Mouse (Mus musculus): Measurements from ENCODE around the gene Gm10057. TPM values are rescaled to one million over a fixed set of nuclear protein-coding genes. Genes with fewer than 3 reads are reported as not detected.

The Gm10057 gene
- not detected for polyA plus RNA-seq (2017; shearing (Covaris generic))

DNA sequence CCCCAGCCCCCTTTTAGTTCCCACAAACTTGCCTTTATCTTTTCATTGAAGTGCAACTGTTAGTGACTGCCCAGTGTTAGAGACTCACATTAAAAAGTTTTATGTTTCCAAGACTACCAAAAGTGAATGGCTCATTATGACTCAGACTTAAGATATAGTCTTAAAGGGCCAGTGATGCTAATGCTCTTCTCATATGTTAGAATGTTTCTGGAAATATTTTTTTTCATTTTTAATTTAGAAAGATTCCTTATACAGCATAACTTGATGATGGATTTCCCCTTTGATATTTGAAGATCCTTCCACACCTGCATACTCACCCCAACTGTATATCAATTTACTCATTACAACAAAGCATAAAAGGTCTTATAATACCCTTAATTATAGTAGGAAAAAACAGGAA lies at the start of gene Gm10057:
Gm10057 (minus strand) TSS at position 101 of the 400 bp plus-strand sequence.

DNA sequence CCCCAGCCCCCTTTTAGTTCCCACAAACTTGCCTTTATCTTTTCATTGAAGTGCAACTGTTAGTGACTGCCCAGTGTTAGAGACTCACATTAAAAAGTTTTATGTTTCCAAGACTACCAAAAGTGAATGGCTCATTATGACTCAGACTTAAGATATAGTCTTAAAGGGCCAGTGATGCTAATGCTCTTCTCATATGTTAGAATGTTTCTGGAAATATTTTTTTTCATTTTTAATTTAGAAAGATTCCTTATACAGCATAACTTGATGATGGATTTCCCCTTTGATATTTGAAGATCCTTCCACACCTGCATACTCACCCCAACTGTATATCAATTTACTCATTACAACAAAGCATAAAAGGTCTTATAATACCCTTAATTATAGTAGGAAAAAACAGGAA lies 21.1 kb downstream of the Gm10057 start, which contains the start of gene 4921511M17Rik:
4921511M17Rik (minus strand) TSS at position 101 of the 400 bp plus-strand sequence.

DNA sequence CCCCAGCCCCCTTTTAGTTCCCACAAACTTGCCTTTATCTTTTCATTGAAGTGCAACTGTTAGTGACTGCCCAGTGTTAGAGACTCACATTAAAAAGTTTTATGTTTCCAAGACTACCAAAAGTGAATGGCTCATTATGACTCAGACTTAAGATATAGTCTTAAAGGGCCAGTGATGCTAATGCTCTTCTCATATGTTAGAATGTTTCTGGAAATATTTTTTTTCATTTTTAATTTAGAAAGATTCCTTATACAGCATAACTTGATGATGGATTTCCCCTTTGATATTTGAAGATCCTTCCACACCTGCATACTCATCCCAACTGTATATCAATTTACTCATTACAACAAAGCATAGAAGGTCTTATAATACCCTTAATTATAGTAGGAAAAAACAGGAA lies 42.3 kb downstream of the Gm10057 start, which contains the start of gene Samt1:
Samt1 (minus strand) TSS at position 101 of the 400 bp plus-strand sequence.

Other genes with a start within 250 kb of the Gm10057 start
- gene Spin2c, start 222.8 kb downstream of the Gm10057 start, polyA plus RNA-seq (2017; shearing (Covaris generic)) = 18.0 TPM
- gene Samt1, start 42.4 kb downstream of the Gm10057 start, polyA plus RNA-seq (2017; shearing (Covaris generic)) = not detected
- gene 4921511M17Rik, start 21.2 kb downstream of the Gm10057 start, polyA plus RNA-seq (2017; shearing (Covaris generic)) = not detected
- gene Gm15140, start 65.6 kb upstream of the Gm10057 start, polyA plus RNA-seq (2017; shearing (Covaris generic)) = not detected

All from CD4-positive, CD25-positive, alpha-beta regulatory T cell, adult 9 weeks (primary cell).